In genomic region chr2:75590175-75590574, GRCm38 (mm10) we compare ENCODE assay signal across 8 mouse cellular contexts.
DNase-seq lines count a peak whose midpoint lies in the region; ATAC-seq and TF ChIP-seq lines count a peak whose summit lies in the region.

No protein-coding gene starts in this region.

- peak overlapping the region; percentile 66 for H3K27ac ChIP-seq in hindbrain, embryonic 13.5 days

- no peak for DNase-seq in Patski (ENCODE audit: low read depth, low spot score)
- peak; percentile 92 to 97 for DNase-seq in cerebellum, postnatal 14 days
- peak; percentile 76 to 88 for DNase-seq in frontal cortex, postnatal 25 days (ENCODE audit: low spot score in 2 of 2)
- peak; percentile 70 to 96 for DNase-seq in layer of hippocampus, postnatal 25 days (ENCODE audit: extremely low spot score in 1 of 2, low spot score in 1 of 2)
- DNase-seq in lung, postnatal 14 days = peak; percentile 94
- peak; percentile 86 for DNase-seq in ovary, postnatal 36 days (ENCODE audit: low spot score)
- DNase-seq in thymus, postnatal 14 days = peak; percentile 94

- no peaks in the 10 kb centered on the region for H3K9me3 ChIP-seq in hindbrain, embryonic 13.5 days

- WGBS in hindbrain, embryonic 13.5 days = 3% methylated on average over 10 of the region's 10 CpGs

- peak overlapping the region; percentile 53 for H3K9ac ChIP-seq in hindbrain, embryonic 13.5 days

- peaks cover 19% of the 10 kb centered on the region for H3K27me3 ChIP-seq in Patski
- H3K27me3 ChIP-seq in hindbrain, embryonic 13.5 days = 0 out of 2 replicates have a peak, but pooled peaks cover 6% of the 10 kb centered on the region

- POLR2A ChIA-PET in Patski (lab: Charles Lee) = no interaction called here

- peak; percentile 65 for ATAC-seq in Patski
- ATAC-seq in hindbrain, embryonic 13.5 days (ENCODE audit: low FRiP score) = 0 out of 2 replicates have a peak, but pooled peaks have one; percentile 24

- CTCF ChIA-PET in Patski (lab: Charles Lee) = interaction anchor here (0.8 to 1.2 kb wide), 3 partner anchors 12 to 455 kb away, joined by 3 read pairs; no protein-coding TSS in a partner anchor

- H3K4me1 ChIP-seq in hindbrain, embryonic 13.5 days (replicated peaks) = peaks cover 9% of the 10 kb centered on the region

- peak overlapping the region; percentile 48 for H3K4me2 ChIP-seq in hindbrain, embryonic 13.5 days

- in situ Hi-C loops in Patski (cut with MboI; ENCODE audit: low pct_unique_long_range_greater_than_20kb) = loop anchor here (25.0 kb wide), 1 partner anchor 628 kb away; no protein-coding TSS in a partner anchor

- peak; percentile 96 for TF ChIP-seq CTCF in Patski (IDR thresholded peaks at IDR 0.05)

- H3K4me3 ChIP-seq in hindbrain, embryonic 13.5 days = no peak overlapping the region

- H3K36me3 ChIP-seq in hindbrain, embryonic 13.5 days = no peaks in the 10 kb centered on the region
